Mouse (Mus musculus): ENCODE measurements at regions not wholly inside any gene's neighbourhood (a gene's known extent, or its start where the extent isn't known, plus 50 kb on each side); places are given as distances from the start of the nearest gene placed in this dataset.

- no peak for TF ChIP-seq GATA1 (IDR thresholded peaks at IDR 0.05; ENCODE audit: low read length)
- TF ChIP-seq TAL1 (IDR thresholded peaks at IDR 0.05; ENCODE audit: low read length), result no peak
Measured at GRCm38 (mm10) chr3:58169786-58170185, 244.7 kb upstream of the Tsc22d2 start.

All from erythroblast, embryonic 14.5 days (primary cell).